Mouse (Mus musculus) left cerebral cortex, adult 11 months (tissue): Measurements from ENCODE around the gene Borcs5.

ENCODE experiments used
- DNase-seq: peaks from one replicate; pipeline ENCODE4 v3.0.0; 2022; ENCODE audit warnings: low spot score

Gene Borcs5

GRCm38 (mm10) chr6:134717886-134718667 is 78.8 kb downstream of the Borcs5 start:
- peak; percentile 15 for DNase-seq

- no peak for DNase-seq
Observed at GRCm38 (mm10) chr6:134718668-134719065, 79.4 kb downstream of the Borcs5 start.

- DNase-seq = no peak
Observed at GRCm38 (mm10) chr6:134719156-134719555, 79.8 kb downstream of the Borcs5 start.

- no peak for DNase-seq
Observed at GRCm38 (mm10) chr6:134720150-134720549, 80.8 kb downstream of the Borcs5 start.

- no peak for DNase-seq
Observed at GRCm38 (mm10) chr6:134721729-134722269, 82.5 kb downstream of the Borcs5 start.

- no peak for DNase-seq
Observed at GRCm38 (mm10) chr6:134722906-134723305, 83.6 kb downstream of the Borcs5 start.

- DNase-seq = no peak
Observed at GRCm38 (mm10) chr6:134723326-134723725, 84.0 kb downstream of the Borcs5 start.

GRCm38 (mm10) chr6:134723833-134724553 is 84.7 kb downstream of the Borcs5 start:
- no peak for DNase-seq

- no peak for DNase-seq
Observed at GRCm38 (mm10) chr6:134725406-134725805, 86.1 kb downstream of the Borcs5 start.

GRCm38 (mm10) chr6:134730978-134731377 is 91.7 kb downstream of the Borcs5 start:
- no peak for DNase-seq

GRCm38 (mm10) chr6:134732813-134733212 is 93.5 kb downstream of the Borcs5 start:
- no peak for DNase-seq

GRCm38 (mm10) chr6:134733800-134734221 is 94.5 kb downstream of the Borcs5 start:
- no peak for DNase-seq

- DNase-seq = no peak
Observed at GRCm38 (mm10) chr6:134736853-134737252, 97.5 kb downstream of the Borcs5 start.

- no peak for DNase-seq
Observed at GRCm38 (mm10) chr6:134743568-134743967, 104.3 kb downstream of the Borcs5 start.

GRCm38 (mm10) chr6:134745876-134746275 is 106.6 kb downstream of the Borcs5 start:
- DNase-seq = no peak

GRCm38 (mm10) chr6:134748126-134748525 is 108.8 kb downstream of the Borcs5 start:
- DNase-seq = no peak

GRCm38 (mm10) chr6:134751087-134751486 is 111.8 kb downstream of the Borcs5 start:
- no peak for DNase-seq

GRCm38 (mm10) chr6:134751883-134752647 is 112.8 kb downstream of the Borcs5 start:
- DNase-seq = no peak

GRCm38 (mm10) chr6:134753412-134753811 is 114.1 kb downstream of the Borcs5 start:
- DNase-seq = no peak

GRCm38 (mm10) chr6:134753858-134754257 is 114.5 kb downstream of the Borcs5 start:
- DNase-seq = no peak

- no peak for DNase-seq
Observed at GRCm38 (mm10) chr6:134756058-134756457, 116.7 kb downstream of the Borcs5 start.
